Mouse (Mus musculus) testis, adult 2 months (tissue): ENCODE measurements around the gene Nipal4.

ENCODE experiments used
- CTCF ChIP-seq: fragments of 200-500 bp; IDR thresholded peaks from 2 replicates; pipeline ENCODE4 v1.5.1; 2012; ENCODE audit warnings: low read depth, mild to moderate bottlenecking, inconsistent platforms, low read length, moderate library complexity; ENCODE audit not compliant: control insufficient read depth, insufficient read depth, insufficient replicate concordance
- POLR2A ChIP-seq: fragments of 200-500 bp; IDR thresholded peaks from 2 replicates; pipeline ENCODE4 v1.6.1; 2012; ENCODE audit warnings: low read depth, mild to moderate bottlenecking, inconsistent platforms, low read length, moderate library complexity; ENCODE audit not compliant: control insufficient read depth

GRCm38 (mm10) chr11:46122875-46123274 is 43.4 kb downstream of the Nipal4 start:
- TF ChIP-seq CTCF (no peak), POLR2A (no peak)
